Mouse (Mus musculus): ENCODE measurements around the gene Prmt3.

DNA sequence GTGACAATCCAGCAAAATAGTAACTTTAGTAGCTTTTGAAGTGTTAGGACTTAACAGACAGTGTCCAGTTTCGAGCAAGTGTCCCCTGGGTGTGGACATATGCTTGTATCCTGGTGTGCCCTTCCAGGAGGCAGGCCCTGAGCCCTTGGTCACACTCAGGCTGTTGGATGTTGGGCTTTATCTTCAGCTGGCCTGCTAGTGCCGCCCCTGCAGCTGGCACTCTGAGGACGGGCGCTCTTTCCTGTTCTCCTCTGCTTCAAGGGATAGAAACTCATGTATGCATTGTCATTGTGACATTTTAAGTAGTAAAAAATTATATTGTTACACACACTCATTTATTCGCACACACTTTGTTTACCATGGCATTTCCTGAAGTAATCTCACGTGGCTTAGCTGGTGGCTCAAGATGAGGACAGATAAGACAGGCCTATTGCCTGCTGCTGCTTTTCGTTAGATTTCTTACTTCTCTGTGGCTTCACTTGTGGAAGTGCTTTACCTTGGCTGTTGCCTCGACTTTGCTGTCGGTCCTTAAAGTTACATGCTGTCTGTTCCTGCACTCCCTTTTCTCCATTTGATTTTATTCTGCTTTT lies 29.0 kb downstream of the Prmt3 start:
- no peak for TF ChIP-seq GATA1 (IDR thresholded peaks at IDR 0.05; ENCODE audit: borderline replicate concordance, low read length)
- TF ChIP-seq FLI1 (IDR thresholded peaks at IDR 0.05; ENCODE audit: low read length) = no peak
